Mouse (Mus musculus) embryo, embryonic 10.5 days (tissue): Measurements from ENCODE around the gene H2-Aa.

Experiments
- DNase-seq: peaks from one replicate; pipeline ENCODE4 v3.0.0-alpha.2; 2015; ENCODE audit warnings: low spot score

The H2-Aa gene

GRCm38 (mm10) chr17:34300071-34300470, 12.4 kb upstream of the H2-Aa start:
- DNase-seq: no peak

GRCm38 (mm10) chr17:34299356-34299755, 11.7 kb upstream of the H2-Aa start:
- no peak for DNase-seq

- DNase-seq: peak; percentile 89
Measured at GRCm38 (mm10) chr17:34295891-34296794, 8.5 kb upstream of the H2-Aa start.

GRCm38 (mm10) chr17:34295307-34295706, 7.7 kb upstream of the H2-Aa start:
- DNase-seq: no peak

- no peak for DNase-seq
Measured at GRCm38 (mm10) chr17:34294249-34294648, 6.6 kb upstream of the H2-Aa start.

GRCm38 (mm10) chr17:34293533-34293932, 5.9 kb upstream of the H2-Aa start:
- DNase-seq: no peak

GRCm38 (mm10) chr17:34292570-34292969, 4.9 kb upstream of the H2-Aa start:
- DNase-seq: no peak

- peak; percentile 95 for DNase-seq
Measured at GRCm38 (mm10) chr17:34291609-34292008, 4.0 kb upstream of the H2-Aa start.

- DNase-seq: no peak
Measured at GRCm38 (mm10) chr17:34288131-34288530, 508 bp upstream of the H2-Aa start.

- no peak for DNase-seq
Measured at GRCm38 (mm10) chr17:34286999-34287398, 624 bp downstream of the H2-Aa start.

GRCm38 (mm10) chr17:34286501-34286900, 1.1 kb downstream of the H2-Aa start:
- no peak for DNase-seq

GRCm38 (mm10) chr17:34285848-34286247, 1.8 kb downstream of the H2-Aa start:
- peak; percentile 30 for DNase-seq

GRCm38 (mm10) chr17:34285371-34285770, 2.3 kb downstream of the H2-Aa start:
- no peak for DNase-seq

- no peak for DNase-seq
Measured at GRCm38 (mm10) chr17:34281836-34282235, 5.8 kb downstream of the H2-Aa start.

GRCm38 (mm10) chr17:34280499-34281038, 7.1 kb downstream of the H2-Aa start:
- DNase-seq: no peak

GRCm38 (mm10) chr17:34272102-34272501, 15.5 kb downstream of the H2-Aa start:
- DNase-seq: no peak

- no peak for DNase-seq
Measured at GRCm38 (mm10) chr17:34270940-34271339, 16.7 kb downstream of the H2-Aa start.

- DNase-seq: no peak
Measured at GRCm38 (mm10) chr17:34270230-34270629, 17.4 kb downstream of the H2-Aa start.

- DNase-seq: no peak
Measured at GRCm38 (mm10) chr17:34269817-34270216, 17.8 kb downstream of the H2-Aa start.

- no peak for DNase-seq
Measured at GRCm38 (mm10) chr17:34268748-34269147, 18.9 kb downstream of the H2-Aa start.

GRCm38 (mm10) chr17:34268262-34268661, 19.4 kb downstream of the H2-Aa start:
- no peak for DNase-seq

GRCm38 (mm10) chr17:34264452-34265351, 22.9 kb downstream of the H2-Aa start:
- peak; percentile 78 for DNase-seq
